Mouse (Mus musculus) spleen, embryonic (tissue): ENCODE measurements around the gene Cx3cr1.

ENCODE experiments used
- CTCF ChIA-PET: fragments of 350-600 bp; sonication (Branson Sonifier 250); formaldehyde crosslinking; loops from one replicate; lab custom pipeline; 2022; lab: Charles Lee

The Cx3cr1 gene

DNA sequence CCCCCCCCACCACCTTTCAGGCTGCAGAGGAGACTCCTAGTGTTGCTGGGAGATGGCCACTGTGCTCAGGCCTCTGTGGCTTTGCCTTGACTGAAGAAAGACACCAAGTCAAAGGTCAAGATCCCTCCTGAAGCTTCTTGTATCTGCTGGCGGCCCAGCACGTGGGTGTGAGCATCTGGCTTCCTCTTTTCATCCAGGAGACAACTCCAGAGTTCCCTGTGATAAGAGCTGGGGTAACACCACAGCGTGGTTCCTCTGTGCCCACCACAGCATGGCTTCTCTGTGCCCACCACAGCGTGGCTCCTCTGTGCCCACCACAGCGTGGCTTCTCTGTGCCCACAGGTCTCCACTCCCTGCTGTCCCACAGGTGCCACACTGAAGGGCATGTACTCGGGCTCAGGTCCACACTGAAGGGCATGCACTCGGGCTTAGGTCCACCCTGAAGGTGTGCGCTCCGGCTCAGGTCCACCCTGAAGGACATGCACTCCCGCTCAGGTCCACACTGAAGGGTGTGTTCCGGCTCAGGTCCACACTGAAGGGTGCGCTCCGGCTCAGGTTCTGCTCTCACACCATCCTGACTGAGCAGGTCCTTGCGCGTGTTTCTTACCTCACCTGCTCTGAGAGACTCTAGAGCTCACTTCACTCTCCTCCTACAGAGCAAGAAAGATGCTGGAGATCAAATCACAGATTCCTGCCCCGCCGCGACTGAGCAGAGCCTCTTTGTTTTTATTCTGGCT, 13.6 kb upstream of the Cx3cr1 start:
- CTCF ChIA-PET, result interaction anchor here (0.9 kb wide), 1 partner anchor 10 kb away, joined by 8 read pairs; no protein-coding TSS in a partner anchor

DNA sequence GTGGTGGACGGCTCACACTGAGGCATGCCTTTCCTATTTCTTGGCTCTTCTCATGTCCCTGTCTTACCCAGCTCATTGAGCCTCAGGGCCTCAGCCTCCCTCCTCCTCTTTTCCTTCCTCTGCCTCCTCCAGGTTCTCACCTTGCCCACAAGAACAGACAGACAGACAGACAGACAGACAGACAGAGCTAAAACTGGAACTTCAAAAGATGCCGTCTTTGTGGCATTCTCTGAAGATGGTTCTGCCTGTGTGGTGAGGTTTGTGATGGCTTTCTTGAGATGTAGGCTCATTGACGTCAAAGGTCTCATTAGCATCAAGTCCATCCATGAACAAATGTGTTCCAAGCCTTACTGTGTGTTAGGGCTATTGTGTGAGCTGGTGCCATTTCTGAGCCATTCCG, 13.0 kb upstream of the Cx3cr1 start:
- CTCF ChIA-PET, result no interaction called here

GRCm38 (mm10) chr9:120081967-120082366, 12.3 kb upstream of the Cx3cr1 start:
- CTCF ChIA-PET, result no interaction called here

GRCm38 (mm10) chr9:120081247-120081646, 11.6 kb upstream of the Cx3cr1 start:
- CTCF ChIA-PET, result no interaction called here

DNA sequence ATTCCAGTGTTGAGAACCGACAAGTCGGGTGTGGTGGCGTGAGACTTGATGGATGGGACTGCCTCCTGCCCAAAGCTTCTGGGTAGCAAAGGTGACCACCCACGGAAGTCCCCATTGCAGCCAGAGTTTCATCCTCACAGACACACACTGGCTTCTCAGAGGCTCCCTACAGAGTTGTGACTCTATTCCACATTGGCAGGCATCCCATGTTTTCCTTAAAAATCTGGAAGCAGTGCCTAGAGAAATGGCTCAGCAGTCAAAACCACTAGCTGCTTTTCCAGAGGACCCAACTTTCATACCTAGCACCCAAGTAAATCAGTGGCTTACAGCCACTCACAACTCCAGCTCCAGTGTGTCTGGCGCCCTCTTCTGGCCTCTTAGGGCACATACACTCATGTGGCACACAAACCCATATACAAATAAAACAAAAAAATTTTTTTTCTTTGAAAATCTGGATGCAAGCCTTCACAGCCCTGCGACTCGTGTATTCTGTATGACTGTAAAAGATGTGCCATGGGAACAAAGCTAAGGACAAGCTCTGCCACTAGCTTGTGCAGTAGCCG, 10.9 kb upstream of the Cx3cr1 start:
- CTCF ChIA-PET, result no interaction called here

GRCm38 (mm10) chr9:120079901-120080300, 10.2 kb upstream of the Cx3cr1 start:
- CTCF ChIA-PET, result interaction anchor here (0.6 kb wide), 1 partner anchor 17 kb away, joined by 5 read pairs; no protein-coding TSS in a partner anchor

GRCm38 (mm10) chr9:120078241-120078640, 8.6 kb upstream of the Cx3cr1 start:
- CTCF ChIA-PET, result no interaction called here

DNA sequence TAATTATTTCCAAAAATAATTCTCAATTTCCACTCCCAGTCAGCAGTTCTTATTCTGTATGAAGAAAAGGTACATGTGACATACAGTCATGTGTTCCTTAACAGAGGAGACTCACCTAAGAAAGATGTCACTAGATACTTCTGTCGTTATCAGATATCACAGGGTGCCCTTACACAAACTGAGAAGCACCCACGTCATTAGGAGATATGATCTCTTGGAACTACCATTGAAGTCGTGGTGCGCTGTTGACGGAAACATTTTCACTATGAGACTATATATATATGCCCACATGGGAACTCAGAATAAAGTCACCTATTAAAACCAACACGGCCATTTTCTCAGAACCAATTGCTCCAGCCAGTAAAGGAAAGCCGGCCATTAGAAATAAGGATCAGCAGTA, 4.8 kb upstream of the Cx3cr1 start:
- CTCF ChIA-PET, result no interaction called here

GRCm38 (mm10) chr9:120073169-120073568, 3.5 kb upstream of the Cx3cr1 start:
- CTCF ChIA-PET, result interaction anchor here (0.6 to 1.3 kb wide), 7 partner anchors 10 to 80 kb away, joined by 3 to 8 read pairs (median 4); no protein-coding TSS in a partner anchor

GRCm38 (mm10) chr9:120071251-120071650, 1.6 kb upstream of the Cx3cr1 start:
- CTCF ChIA-PET, result interaction anchor here (0.6 to 0.8 kb wide), 2 partner anchors 36 to 98 kb away, joined by 3 to 6 read pairs; no protein-coding TSS in a partner anchor

DNA sequence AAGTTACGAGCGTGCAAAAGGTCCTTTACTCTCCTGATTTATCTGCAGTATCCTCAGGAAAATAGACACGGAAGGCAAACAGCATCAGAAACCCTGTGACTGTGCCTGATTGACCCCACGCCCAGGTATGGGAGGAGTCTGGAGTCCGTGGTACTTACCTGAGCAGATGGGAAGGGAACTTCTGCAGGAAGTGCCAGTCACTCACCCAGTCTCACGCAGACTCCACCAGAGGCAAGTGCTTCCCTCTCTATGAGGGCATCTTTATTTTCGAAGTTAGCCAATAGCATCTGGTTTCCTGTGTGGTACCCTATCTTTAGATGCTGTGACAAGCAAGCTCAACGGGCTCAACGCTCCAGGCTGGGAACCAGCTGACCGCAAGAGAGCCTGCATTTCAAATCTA, 1.6 kb downstream of the Cx3cr1 start:
- CTCF ChIA-PET, result no interaction called here

GRCm38 (mm10) chr9:120067609-120068008, 2.1 kb downstream of the Cx3cr1 start:
- CTCF ChIA-PET, result no interaction called here

GRCm38 (mm10) chr9:120064317-120064716, 5.4 kb downstream of the Cx3cr1 start:
- CTCF ChIA-PET, result no interaction called here

GRCm38 (mm10) chr9:120058730-120059129, 10.9 kb downstream of the Cx3cr1 start:
- CTCF ChIA-PET, result no interaction called here

DNA sequence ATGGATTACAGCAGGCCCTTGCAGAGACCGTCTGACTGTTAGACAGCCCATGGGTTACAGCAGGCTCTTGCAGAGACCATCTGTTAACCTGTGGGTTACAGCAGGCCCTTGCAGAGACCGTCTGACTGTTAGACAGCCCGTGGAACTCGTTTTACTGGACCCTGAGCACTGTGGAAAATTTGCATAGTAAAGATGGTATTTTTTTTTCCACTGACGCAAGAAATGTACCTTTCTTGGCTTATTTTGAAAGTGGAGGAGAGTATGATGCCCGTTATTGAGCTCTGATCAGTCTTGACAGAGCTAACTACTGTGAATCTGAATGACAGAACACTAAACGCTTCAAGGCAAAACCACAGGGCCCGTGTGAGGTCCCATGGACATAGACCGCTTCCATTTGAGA, 13.5 kb downstream of the Cx3cr1 start:
- CTCF ChIA-PET, result interaction anchor here (0.6 kb wide), 1 partner anchor 37 kb away, joined by 18 read pairs; no protein-coding TSS in a partner anchor

GRCm38 (mm10) chr9:120054545-120055277, 15.0 kb downstream of the Cx3cr1 start:
- CTCF ChIA-PET, result interaction anchor here (0.9 kb wide), 1 partner anchor 104 kb away, joined by 4 read pairs; no protein-coding TSS in a partner anchor

DNA sequence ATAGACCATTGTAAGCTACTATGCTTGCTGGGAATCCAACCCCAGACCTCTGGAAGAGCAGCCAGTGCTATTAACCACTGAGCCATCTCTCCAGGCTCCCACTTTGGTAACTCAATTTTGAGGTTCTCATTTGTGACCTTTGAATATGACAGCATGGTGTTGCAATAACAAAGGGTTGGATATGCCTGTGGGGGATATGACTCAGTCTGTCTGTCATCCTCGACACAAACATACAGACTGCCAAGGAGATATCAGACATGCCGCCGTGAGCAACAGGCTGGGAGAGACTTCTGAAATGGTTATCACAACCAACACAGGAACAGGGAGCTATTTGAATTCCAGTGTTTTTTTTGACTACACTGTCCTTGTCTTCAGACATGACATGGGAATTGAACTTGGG, 20.3 kb downstream of the Cx3cr1 start:
- CTCF ChIA-PET, result no interaction called here

DNA sequence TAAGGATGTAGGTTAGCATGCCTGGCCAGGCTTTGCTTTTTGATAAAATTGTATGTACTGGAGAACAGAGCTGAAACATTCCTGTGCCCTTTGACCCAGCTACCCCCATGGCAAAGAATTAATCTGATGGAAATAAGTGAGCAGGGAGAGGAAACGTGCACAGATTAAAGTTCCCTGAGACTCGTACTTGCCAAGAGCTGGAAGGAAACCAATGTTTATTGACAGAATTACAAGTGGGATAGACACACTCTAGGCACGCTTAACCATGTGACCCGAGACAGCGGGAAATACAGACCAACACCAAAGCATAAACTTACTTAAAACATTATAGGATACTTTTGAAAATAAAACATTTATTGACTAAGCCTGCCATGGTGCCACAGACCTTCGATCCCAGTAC, 21.2 kb downstream of the Cx3cr1 start:
- CTCF ChIA-PET, result no interaction called here

GRCm38 (mm10) chr9:120043115-120043514, 26.6 kb downstream of the Cx3cr1 start:
- CTCF ChIA-PET, result no interaction called here

DNA sequence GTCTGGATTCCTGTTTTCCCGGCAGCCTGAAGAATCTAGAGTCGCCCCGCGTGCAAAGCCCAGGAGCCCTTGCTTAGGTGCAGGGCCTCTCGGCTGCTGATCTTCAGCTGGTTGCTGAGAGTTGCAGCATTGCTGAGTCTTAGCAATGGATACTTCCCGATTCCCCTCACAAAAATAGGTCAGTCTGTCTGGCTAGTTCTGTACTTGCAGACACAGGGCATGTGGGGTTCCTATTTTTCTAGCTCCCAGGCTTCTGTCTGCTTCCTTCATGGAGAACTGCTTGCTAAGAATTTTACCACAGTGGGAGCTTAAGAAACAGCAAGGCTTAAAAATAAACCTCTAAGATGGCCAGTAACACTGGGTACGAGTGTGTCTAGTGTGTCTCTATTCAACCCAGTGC, 32.3 kb downstream of the Cx3cr1 start:
- CTCF ChIA-PET, result no interaction called here

DNA sequence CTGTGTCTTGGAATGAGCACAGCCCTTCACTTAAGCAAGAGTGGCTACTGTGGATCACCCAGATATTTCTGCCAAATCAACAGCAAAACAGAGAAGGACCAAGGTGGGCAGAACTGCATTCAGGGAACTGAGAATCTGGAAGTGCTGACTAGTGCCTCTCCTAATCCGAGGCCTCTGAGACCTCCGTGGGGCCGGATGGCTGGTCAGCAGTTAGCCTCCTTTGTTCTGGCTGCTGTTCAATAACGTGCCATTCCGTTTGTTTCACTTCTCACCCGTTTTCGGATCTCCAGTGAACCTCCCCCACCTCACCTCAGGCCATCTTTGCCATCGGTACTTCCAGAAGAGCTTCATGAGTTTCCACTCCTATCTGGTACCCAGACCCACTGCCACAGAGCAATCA, 35.3 kb downstream of the Cx3cr1 start:
- CTCF ChIA-PET, result no interaction called here

GRCm38 (mm10) chr9:120032710-120033109, 37.0 kb downstream of the Cx3cr1 start:
- CTCF ChIA-PET, result no interaction called here
